Mouse (Mus musculus) cortical plate, adult 2 months (tissue): ENCODE data around the gene Cstf2t.

Experiments
- CTCF ChIP-seq: fragments of 200-500 bp; IDR thresholded peaks from 2 replicates; pipeline ENCODE4 v1.5.1; 2011; ENCODE audit warnings: mild to moderate bottlenecking, control low read depth, low read length; ENCODE audit not compliant: insufficient read depth; ENCODE audit errors: extremely low read depth
- POLR2A ChIP-seq: fragments of 200-500 bp; IDR thresholded peaks from 2 replicates; pipeline ENCODE4 v1.6.1; 2011; ENCODE audit warnings: mild to moderate bottlenecking, low read length, control low read depth; ENCODE audit not compliant: insufficient read depth; ENCODE audit errors: extremely low read depth

- no peak for TF ChIP-seq CTCF
- no peak for TF ChIP-seq POLR2A
These were observed 22.1 kb downstream of the Cstf2t start for GRCm38 (mm10) chr19:31104764-31105163.
